Mouse (Mus musculus) v-Abl transformed pro-B cells (cell line): ENCODE data around the gene Lgi4.

Experiments
- in situ Hi-C, 2 experiments: fragments of 400-800 bp; cut with MboI; formaldehyde crosslinking; loops; one replicate each; pipeline ENCODE4 v1.15.1; 2025; ENCODE audit not compliant: unreplicated experiment in 2 of 2

Gene Lgi4

DNA sequence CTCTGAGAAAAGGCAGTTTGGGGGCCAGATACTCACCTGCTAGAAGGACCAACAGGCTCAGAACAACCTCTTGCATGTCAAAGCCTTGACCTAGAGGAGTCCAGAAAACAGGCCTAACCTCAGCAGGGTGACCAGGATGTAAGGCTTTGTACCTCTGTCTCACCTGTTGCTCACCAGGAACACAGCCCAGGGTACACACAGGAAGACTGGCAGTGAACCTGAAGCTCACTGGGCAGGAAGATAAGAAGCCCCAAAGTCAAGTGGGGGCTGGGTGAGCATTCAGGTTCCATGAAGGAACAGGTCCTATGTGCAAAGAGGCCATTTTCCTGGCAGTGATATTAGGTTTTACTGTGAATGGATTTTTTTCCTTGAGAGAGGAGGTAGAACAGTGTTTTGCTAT is 14.4 kb downstream of the Lgi4 start:
- in situ Hi-C loops, result no loop called here

DNA sequence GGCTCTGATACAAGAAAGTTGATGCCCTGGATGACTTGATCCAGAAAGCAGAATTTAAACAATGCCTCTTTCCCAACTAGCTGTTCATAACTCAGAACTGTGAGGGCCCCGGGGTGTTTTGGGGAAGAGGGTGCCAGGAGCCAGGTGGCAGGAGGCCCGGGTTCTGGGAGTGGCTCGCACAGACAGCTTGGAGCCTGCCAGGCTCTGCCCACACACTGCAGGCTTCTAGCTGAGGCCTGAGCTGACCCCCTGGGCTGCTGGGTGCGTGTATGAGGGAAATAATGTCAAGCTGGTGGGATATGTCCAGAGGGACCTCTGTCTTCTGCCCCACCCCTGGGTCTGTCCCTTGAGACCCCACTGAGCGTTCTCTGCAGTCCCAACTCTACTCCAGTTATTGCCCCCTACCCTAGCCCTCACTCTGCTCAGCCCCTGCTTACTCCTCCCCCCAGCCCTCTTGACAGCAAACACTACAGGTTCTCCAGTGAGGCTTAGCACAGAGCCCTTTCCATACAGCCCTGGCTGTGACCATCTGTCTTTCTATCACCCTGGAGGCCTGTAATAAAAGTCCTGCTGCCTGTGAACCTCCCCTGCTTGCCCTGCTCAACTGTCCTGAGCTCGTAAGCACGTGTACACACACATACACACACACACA is 15.0 kb downstream of the Lgi4 start:
- in situ Hi-C loops, result no loop called here

DNA sequence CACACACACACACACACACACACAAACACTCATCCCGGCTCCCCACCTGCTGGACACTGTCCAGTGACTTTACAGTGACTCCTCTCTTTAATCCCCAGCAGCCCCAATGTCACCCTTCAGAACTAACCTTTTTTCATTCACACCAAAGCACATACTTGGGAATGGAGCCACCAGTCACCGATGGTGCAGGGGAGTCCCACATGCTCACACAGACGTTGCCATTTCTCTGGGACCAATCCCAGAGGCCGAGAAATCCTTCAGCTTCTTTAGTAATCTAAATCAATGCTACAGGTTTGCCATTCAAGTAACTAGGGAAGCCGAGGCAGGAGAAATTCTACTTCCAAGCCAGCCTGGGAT is 15.5 kb downstream of the Lgi4 start:
- in situ Hi-C loops, result no loop called here

DNA sequence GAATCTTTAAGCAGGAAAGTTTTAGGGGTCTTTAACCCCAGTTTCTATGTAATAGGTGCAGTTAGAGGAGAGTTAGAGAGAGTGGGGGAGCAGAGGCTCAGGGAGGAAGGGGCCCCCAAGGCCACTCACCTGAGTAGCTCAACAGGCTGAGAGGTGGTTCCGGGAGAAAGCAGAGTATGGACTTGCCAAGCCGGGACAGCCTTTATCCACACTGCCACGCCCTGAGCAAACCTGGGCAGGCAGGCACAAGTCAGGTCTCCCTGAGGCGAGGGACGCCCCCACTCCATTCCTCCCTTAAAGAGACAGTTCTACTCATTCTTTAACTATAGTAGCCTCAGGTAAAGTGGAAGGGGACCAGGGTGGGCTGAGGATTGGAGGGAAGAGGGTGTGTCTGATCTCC is 17.4 kb downstream of the Lgi4 start, which contains the start of gene Fxyd3:
Fxyd3 (minus strand) TSS at position 213 of the 400 bp plus-strand sequence.
- in situ Hi-C loops, result no loop called here

DNA sequence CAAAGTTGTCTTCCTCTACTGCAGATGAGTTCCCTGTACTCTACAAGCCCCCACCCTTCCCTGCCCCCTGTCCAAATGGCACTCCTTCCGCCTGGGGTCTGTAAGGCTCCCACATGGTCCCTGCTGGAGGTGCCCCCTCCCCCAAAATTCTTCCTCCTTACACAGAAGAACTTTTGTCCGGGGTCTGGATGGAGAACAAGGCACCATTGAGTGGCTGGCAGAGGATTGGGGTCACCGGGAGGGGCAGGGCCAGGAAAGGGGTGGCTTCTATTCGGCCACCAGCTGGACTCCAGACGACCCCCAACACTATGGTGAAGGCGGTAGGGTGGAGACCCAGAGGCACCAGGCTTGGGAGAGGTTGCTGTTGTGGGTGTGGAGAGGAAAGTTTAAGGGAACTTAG is 18.3 kb downstream of the Lgi4 start:
- in situ Hi-C loops, result no loop called here

DNA sequence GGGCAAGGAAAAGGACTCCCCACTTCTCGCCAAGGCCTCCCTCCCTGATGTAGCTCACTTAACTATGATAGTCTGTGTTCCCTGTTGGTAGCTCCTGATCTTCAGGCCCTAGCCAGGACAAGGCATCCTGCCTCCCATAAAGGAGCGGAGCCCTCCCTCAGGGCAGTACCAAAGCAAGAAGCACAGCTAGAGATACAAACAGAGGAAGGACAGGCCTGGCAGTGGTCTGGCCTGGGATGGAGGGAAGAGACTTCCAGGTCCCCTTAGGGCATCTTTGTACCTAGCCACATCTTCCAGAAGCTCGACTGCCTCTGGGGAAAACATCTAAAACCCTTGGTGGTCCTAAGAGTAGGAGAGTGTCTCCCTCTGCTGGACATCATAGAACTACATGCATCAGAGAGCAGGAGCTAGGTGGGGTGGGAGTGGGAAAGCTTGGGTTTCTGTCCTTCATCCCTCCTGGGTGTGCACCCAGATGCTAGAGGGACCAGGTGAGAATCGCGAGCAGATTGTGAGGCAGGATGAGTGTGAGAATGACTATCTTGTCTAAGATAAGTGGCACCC is 18.8 kb downstream of the Lgi4 start:
- in situ Hi-C loops, result no loop called here

DNA sequence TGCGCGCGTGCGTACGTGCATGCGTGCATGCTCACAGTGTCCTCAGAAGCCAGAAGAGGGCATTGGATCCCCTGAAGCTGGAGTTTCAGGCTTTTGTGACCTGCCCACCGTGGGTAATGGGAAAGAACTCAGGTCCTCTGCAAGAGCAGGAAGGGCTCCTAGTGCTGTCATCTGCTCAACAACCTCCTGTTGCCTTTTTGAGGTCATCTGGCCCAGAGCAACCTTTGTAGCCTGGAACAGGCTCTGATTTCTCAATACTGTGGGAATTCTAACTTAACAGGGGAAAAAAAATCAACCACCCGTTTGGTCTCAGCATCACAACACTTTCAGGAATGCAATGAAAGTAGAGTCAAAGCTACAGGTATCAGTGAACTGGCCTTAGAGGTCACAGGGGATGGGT is 20.5 kb downstream of the Lgi4 start:
- in situ Hi-C loops, result no loop called here

DNA sequence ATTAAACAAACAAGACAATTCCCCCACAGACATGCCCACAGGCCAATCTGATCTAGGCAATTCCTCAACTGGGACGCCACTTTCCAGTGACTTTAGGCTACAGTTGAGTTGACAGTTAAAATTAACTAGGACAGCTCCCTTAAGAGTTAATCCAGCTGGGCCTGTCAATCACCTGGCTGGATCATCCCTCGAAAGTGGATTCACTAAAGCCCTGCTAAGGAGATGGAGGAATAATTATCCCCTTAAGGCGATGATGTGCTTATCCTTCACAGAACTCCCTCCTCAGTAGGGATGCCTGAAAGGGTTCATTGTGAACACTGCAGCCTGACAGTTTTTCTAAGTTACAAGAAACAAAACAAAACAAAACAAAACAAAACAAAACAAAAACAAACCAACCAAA is 21.5 kb downstream of the Lgi4 start:
- in situ Hi-C loops, result no loop called here

DNA sequence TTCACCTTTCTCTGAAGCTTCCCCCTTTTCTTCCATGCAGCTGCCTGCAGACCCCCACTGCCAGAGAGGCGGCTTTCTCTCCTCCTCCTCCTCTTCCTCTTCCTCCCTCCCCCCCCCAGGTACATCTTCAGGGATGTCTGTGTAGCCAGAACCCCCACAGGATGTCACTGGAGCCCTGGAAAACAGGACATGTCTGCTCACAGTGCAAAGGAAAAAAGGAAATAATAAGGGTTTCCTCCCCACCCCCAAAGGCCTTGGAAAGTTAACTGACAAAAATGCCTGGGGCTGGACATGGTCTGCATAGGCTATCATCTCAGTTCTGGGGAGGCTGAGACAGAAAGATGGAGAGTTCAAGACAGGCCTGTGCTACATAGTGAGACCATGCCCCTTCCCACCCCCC is 22.0 kb downstream of the Lgi4 start:
- in situ Hi-C loops, result no loop called here

DNA sequence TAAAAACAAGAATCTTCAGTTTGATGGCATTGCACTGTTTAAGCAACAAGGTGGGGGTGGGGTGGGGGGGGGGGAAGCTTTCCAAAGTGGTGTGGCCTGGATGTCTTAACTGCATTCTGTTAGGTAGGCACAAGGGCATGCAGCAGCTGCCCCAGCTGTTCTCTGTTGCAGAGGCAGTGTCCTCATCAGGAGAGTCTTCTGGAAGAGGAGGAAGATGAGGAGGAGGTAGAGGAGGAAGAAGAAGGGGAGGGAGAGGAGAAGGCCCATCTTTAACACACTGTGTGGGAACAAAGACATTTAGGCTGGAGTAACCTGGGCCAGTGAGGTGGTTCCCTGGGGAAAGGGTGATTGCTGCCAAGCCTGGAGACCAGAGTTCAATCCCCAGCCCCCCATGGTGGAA is 23.0 kb downstream of the Lgi4 start:
- in situ Hi-C loops, result no loop called here

DNA sequence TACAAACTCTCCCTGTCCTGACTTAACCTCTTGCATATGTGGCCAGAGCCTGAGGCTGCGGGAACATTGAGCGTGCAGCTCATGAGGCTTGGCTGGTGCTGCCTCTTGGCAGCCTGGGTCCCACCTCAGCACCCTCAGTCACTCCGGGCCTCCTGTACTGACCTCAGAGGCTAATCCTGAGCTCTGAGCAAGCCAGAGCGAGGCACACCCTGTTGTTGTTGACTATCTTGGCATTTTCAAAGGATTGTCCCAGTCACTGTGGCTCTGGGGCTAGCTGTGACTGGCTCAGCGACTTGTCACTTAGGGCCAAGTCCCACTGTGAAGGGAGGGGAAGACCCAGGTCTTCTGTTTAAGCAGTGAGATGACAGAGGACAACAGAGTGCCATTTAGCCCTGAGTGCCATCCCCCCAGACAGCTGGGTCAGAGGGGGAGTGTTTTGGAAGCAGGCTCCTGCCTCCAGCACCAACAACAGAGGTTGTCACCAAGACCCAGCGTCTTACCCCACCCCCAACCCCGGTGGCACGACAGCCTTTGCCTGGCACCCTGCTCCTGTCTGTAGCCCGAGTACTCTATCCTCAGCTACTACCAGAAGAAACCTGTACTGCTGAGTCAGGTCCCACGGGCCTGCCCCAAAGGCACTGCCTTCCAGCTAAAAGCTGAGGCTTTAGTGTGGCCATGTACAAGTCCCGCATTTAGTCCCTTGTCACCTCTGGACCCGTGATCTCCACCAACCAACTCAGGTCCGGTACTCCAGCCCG is 23.9 kb downstream of the Lgi4 start:
- in situ Hi-C loops, result no loop called here

DNA sequence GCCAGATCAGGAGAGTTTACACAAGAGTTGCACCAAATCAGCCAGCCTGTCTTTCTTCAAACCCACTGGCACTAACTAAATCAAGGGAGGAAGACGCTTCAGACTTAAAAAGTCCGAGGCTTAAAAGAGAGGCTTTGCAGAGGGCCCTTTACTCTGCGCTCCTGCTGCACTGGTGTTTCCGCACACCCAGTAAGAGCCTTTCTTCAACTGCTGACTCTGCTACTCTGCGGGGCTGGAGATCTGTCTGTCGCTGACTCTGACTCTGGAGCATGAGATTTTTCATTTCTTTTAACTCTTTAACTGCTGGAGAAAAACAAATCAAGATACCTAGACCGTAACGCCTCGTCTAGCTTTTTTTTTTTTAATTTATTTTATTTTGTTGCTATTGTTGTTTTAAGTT is 25.0 kb downstream of the Lgi4 start:
- in situ Hi-C loops, result no loop called here

DNA sequence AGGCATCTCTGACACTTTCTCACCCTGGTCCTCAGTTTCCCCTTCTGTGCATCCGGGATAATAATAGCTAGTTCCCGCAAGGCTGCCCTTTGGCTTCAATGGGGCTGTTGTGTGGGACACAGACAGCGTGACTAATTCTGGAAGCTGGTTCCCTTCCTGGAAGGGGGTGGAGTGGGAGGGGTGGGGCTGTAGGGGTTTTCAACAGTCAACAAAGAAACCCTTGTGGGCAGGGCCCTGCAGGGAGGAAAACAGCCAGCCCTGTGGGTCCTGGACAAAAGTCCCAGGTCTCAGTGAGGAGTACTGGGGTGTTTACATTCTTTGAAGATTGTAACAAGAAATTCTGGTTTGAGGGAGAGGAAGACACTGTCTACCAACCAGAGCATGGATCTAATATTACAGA is 26.0 kb downstream of the Lgi4 start:
- in situ Hi-C loops, result no loop called here

DNA sequence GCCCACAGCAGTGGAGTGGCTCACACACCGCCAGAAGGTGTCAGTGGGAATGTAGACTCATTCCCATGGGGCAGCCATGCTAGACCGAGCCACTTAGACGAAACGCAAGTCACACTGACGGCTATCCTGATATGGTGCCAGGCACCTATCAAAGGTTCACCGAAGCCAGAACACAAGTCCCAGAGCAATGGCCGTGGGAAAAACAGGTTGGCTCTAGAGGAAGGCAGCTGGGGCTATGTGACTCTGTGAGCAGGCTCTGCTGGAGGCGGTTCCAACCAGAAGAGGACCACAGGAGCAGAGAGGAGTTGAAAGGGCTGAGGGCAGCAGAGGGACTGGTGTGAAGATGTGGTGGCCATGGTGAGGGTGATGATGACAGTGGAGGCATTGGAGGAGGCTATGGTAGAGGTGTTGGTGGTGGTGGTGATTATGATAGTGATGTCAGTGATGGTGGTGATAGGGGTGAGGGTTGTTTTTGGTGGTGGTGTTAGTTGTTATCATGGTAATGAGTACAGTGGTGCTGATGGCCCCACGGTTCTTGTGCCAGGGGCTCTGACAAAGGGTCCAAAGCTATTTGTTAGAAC is 27.1 kb downstream of the Lgi4 start:
- in situ Hi-C loops, result no loop called here

DNA sequence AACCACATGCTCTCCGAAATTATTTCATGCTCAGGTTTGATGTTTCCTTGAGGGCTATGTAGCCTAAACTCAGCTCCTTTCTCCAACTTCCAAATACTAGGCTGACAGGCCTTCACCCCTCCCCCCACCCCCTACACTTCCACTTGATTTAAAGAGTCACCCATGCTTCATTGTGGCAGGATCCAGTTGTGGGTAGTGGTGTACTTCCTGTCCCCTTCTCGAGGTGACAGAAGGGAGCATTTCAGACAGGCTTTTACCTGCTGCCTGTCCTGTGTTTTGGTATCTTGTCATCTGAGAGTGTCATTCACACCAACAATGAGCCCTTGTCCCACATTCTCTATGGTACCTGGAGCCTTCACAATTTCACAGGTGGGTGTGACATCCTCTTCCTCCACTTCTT is 28.1 kb downstream of the Lgi4 start:
- in situ Hi-C loops, result no loop called here

DNA sequence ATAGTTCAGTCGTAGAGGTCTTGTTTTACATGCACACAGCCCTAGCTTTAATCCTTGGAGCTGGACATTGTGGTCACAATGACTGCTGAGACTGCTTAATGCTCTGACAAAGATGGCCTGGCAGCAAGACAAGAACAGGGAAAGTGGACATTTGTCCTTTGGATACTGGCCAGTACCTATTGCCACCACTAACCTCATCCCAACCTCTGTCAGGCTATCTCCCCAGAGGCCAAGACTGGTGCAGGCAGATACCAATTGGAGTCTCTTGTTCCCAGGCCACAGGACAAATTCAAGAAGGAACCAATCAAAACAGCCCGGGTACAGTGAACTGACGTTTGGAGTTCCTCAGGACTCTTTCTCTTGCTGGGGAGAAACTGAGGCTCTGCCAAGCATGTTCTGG is 29.1 kb downstream of the Lgi4 start:
- in situ Hi-C loops, result no loop called here

DNA sequence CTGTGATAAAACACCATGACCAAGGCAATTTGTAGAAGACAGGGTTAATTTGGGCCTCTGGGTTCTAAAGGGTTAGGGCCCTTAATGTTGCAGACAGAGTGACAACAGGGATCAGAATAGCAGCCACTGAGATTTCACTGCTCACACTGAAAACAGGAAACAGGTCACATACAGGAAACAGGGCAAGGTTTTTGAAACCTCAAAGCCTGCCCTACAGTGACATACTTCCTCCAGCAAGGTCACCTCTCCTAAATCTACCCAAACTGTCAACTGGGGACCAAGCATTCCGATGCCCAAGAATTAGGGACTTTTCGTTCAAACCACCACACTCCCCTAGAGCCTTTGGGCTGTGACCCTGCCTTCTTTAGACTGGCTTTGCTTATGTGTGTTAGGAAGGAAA is 30.6 kb downstream of the Lgi4 start:
- in situ Hi-C loops, result no loop called here

DNA sequence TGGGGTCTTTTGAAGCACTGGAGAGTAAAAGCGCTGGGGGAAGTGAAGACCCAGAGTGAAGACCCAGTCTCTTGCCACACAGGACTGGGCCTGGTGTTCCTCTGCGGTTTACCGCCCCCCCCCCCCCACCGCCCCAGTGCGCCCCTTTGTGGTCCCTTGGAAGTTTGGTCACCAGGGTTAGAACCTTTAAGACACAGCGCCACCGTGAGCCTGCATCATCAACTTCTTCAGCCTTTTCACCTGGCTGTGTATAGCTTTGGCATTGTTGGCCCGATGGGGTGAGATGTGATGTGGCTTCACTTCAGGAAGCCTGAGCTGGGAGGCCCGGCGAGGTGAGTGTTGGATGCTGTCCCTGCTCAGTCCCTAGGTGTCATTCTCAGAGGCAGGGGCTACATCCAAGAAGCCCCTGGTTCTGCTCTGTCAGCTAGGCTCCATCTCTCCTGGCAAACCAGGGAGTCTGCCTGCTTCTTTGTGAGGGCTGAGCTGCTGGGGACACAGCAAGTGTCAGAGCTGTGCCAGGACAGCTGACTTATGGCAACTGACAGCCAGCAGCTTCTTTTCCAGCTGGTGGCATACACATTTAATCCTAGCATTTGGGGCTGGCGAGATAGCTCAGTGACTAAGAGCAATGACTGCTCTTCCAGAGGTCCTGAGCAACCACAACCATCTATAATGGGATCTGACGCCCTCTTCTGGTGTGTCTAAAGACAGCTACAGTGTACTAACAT is 35.8 kb downstream of the Lgi4 start:
- in situ Hi-C loops, result loop anchor here (5.0 kb wide), 1 partner anchor 38 kb away; the partner anchor contains the start of genes Fxyd1 (in 2 of the 2) and Lgi4 (in 2 of the 2)

DNA sequence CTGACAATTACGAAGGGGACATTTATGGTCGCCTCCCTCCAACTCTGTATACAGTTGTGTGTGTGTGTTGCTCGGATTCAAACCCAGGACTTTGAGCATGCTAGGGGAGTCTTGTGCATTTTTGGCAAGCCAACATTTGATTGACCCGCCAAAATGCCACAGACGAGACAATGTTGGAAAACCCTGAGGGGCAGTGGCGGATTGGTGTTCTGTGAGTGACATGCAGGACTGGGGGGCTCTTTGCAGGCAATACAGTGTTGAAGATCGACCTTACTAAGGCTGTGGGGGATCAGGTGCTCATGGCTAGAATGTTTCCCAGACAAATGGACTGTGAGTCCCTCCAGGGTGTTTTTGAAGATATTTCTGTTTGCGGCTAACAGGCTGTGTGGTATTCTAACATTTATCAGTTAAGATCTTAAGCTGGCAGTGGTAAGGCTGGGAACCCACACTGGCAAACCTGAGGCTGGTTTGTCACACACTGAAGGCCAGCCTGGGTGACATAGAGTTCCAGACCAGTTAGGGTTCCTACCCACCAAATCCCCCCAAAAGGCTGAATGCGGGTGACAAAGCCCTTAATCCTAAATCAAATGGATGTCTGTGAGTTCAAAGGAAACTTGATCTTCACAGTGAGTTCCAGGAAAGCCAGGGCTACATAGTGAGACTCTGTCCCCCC is 37.9 kb downstream of the Lgi4 start:
- in situ Hi-C loops, result loop anchor here (5.0 kb wide), 1 partner anchor 40 kb away; the partner anchor contains the start of genes Fxyd1 (in 2 of the 2) and Lgi4 (in 2 of the 2)

DNA sequence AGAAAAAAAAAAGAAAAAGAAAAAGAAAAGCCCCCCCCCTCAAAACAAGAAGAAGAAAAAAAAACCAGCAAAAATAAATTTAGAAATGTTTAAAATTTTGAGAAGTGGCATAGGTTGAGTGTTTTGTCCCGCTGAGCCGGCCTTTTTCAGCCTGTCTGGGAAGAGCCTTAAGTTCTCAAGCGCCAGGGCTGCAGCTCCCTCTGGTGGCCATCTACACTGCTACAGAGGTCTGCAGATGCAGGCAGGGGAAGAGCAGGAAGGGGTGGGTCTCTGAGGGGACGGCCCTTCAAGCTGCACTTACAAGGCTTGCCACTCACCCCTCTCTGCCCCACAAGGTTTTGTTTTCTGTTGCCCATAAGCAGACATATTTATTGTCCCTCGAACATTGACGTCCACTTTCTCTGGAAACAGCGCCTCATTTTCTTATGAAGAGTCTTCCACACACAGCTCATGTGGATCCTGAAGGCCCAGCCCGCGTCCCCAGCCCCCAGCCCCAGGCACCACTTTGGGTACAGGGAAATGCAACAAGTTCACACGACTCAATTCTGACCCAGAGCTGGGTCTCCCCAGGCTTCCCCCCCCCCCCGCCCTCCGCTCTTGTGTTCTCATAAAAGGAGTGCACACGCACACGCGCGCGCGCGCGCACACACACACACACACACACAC is 38.6 kb downstream of the Lgi4 start:
- in situ Hi-C loops, result loop anchor here (5.0 kb wide), 1 partner anchor 40 kb away; the partner anchor contains the start of genes Fxyd1 (in 2 of the 2) and Lgi4 (in 2 of the 2)
